Mouse (Mus musculus) gastrocnemius, postnatal 36 days (tissue): ENCODE measurements around the gene Pomgnt1. TPM values are rescaled to one million over a fixed set of nuclear protein-coding genes. Genes with fewer than 3 reads are reported as not detected.
A peak's percentile ranks its signal among the peaks of the same experiment; 100 is the strongest.

Experiments used
- DNase-seq, 2 experiments: peaks; one replicate each; pipeline ENCODE4 v3.0.0; 2022
- intact Hi-C: fragments of 180-260 bp; cut with DNase I; formaldehyde crosslinking; loops from one replicate; pipeline ENCODE4 v1.15.1; 2025
- total RNA-seq, 2 experiments: library from RNA; stranded (reverse); gene quantifications; 2 replicates each; pipeline ENCODE4 v1.2.3; 2021

Pomgnt1 gene
- total RNA-seq, 2 experiments from 2014 or later, result 41.2 to 49.5 TPM

GRCm38 (mm10) chr4:116168617-116169352, 45.1 kb downstream of the Pomgnt1 start:
- peak in 1 of 2 experiments; percentile 67 for DNase-seq
- intact Hi-C loops, result loop anchor here (5.0 kb wide), 1 partner anchor 119 kb away; no protein-coding TSS in a partner anchor

- DNase-seq, result no peak
- intact Hi-C loops, result loop anchor here (5.0 kb wide), 1 partner anchor 118 kb away; no protein-coding TSS in a partner anchor
Observed at GRCm38 (mm10) chr4:116169353-116169672, 45.7 kb downstream of the Pomgnt1 start.

GRCm38 (mm10) chr4:116173072-116173471, 49.4 kb downstream of the Pomgnt1 start, which contains the start of the genes 1700042G07Rik and Gm49337:
TSS of gene 1700042G07Rik (plus strand) at chr4:116173372.
TSS of gene Gm49337 (plus strand) at chr4:116173384.
- intact Hi-C loops, result no loop called here

GRCm38 (mm10) chr4:116173752-116174151, 50.1 kb downstream of the Pomgnt1 start:
- intact Hi-C loops, result no loop called here
- no peak for DNase-seq

More at GRCm38 (mm10) chr4:116173072-116173471, 49.4 kb downstream of the Pomgnt1 start, which contains the start of the genes 1700042G07Rik and Gm49337:
- no peak for DNase-seq

- intact Hi-C loops, result loop anchor here (5.0 kb wide), 1 partner anchor 43 kb away; no protein-coding TSS in a partner anchor
- DNase-seq, result no peak
Observed at GRCm38 (mm10) chr4:116174466-116175116, 51.0 kb downstream of the Pomgnt1 start.

- DNase-seq, result no peak
Observed at GRCm38 (mm10) chr4:116175136-116175535, 51.5 kb downstream of the Pomgnt1 start.

GRCm38 (mm10) chr4:116175711-116176542, 52.3 kb downstream of the Pomgnt1 start:
- DNase-seq, result no peak
- intact Hi-C loops, result loop anchor here (5.0 kb wide), 1 partner anchor 41 kb away; no protein-coding TSS in a partner anchor

More at GRCm38 (mm10) chr4:116175136-116175535, 51.5 kb downstream of the Pomgnt1 start:
- intact Hi-C loops, result loop anchor here (5.0 kb wide), 1 partner anchor 42 kb away; no protein-coding TSS in a partner anchor

GRCm38 (mm10) chr4:116176543-116176988, 52.9 kb downstream of the Pomgnt1 start:
- intact Hi-C loops, result loop anchor here (5.0 kb wide), 1 partner anchor 41 kb away; no protein-coding TSS in a partner anchor
- peak; percentile 35 to 48 for DNase-seq

- intact Hi-C loops, result loop anchor here (5.0 kb wide), 1 partner anchor 40 kb away; no protein-coding TSS in a partner anchor
- DNase-seq, result peak; percentile 62
Observed at GRCm38 (mm10) chr4:116177140-116177539, 53.5 kb downstream of the Pomgnt1 start.

GRCm38 (mm10) chr4:116182079-116182478, 58.4 kb downstream of the Pomgnt1 start:
- intact Hi-C loops, result no loop called here
- no peak for DNase-seq

GRCm38 (mm10) chr4:116182745-116183144, 59.1 kb downstream of the Pomgnt1 start:
- peak in 1 of 2 experiments; percentile 36 for DNase-seq
- intact Hi-C loops, result no loop called here

- no peak for DNase-seq
- intact Hi-C loops, result no loop called here
Observed at GRCm38 (mm10) chr4:116185083-116185482, 61.4 kb downstream of the Pomgnt1 start.

- intact Hi-C loops, result no loop called here
- no peak for DNase-seq
Observed at GRCm38 (mm10) chr4:116192286-116192835, 68.7 kb downstream of the Pomgnt1 start.

- intact Hi-C loops, result no loop called here
Observed at GRCm38 (mm10) chr4:116193583-116194383, 70.1 kb downstream of the Pomgnt1 start.

GRCm38 (mm10) chr4:116198422-116198821, 74.8 kb downstream of the Pomgnt1 start:
- no peak for DNase-seq
- intact Hi-C loops, result no loop called here

More at GRCm38 (mm10) chr4:116193583-116194383, 70.1 kb downstream of the Pomgnt1 start:
- DNase-seq, result no peak

GRCm38 (mm10) chr4:116204422-116204821, 80.8 kb downstream of the Pomgnt1 start:
- DNase-seq, result no peak
- intact Hi-C loops, result no loop called here

GRCm38 (mm10) chr4:116206531-116206930, 82.9 kb downstream of the Pomgnt1 start:
- DNase-seq, result no peak
- intact Hi-C loops, result no loop called here

GRCm38 (mm10) chr4:116208891-116209290, 85.3 kb downstream of the Pomgnt1 start:
- intact Hi-C loops, result no loop called here
- no peak for DNase-seq
